Mouse (Mus musculus): ENCODE results near the gene Gpr4.

The Gpr4 gene

GRCm38 (mm10) chr7:19257390-19258022 is 45.2 kb downstream of the Gpr4 start:
- peak; percentile 78 to 82 for DNase-seq (ENCODE audit: low spot score in 2 of 2)

GRCm38 (mm10) chr7:19258336-19258735 is 46.0 kb downstream of the Gpr4 start:
- DNase-seq (ENCODE audit: low spot score in 2 of 2): peak in 1 of 2 experiments; percentile 60

GRCm38 (mm10) chr7:19265147-19265546 is 52.8 kb downstream of the Gpr4 start:
- DNase-seq (ENCODE audit: low spot score in 2 of 2): peak in 1 of 2 experiments; percentile 29

- DNase-seq (ENCODE audit: low spot score in 2 of 2): peak; percentile 23 to 51
Measured at GRCm38 (mm10) chr7:19265928-19266822, 53.8 kb downstream of the Gpr4 start.

GRCm38 (mm10) chr7:19267051-19267450 is 54.7 kb downstream of the Gpr4 start:
- no peak for DNase-seq (ENCODE audit: low spot score in 2 of 2)

- DNase-seq (ENCODE audit: low spot score in 2 of 2): peak in 1 of 2 experiments; percentile 40
Measured at GRCm38 (mm10) chr7:19268993-19269681, 56.8 kb downstream of the Gpr4 start.

- peak; percentile 75 to 84 for DNase-seq (ENCODE audit: low spot score in 2 of 2)
Measured at GRCm38 (mm10) chr7:19269721-19270441, 57.5 kb downstream of the Gpr4 start.

GRCm38 (mm10) chr7:19270509-19271237 is 58.3 kb downstream of the Gpr4 start:
- no peak for DNase-seq (ENCODE audit: low spot score in 2 of 2)

- DNase-seq (ENCODE audit: low spot score in 2 of 2): peak; percentile 90 to 91
Measured at GRCm38 (mm10) chr7:19271238-19272172, 59.2 kb downstream of the Gpr4 start, which contains the start of gene Vasp. Gene Vasp (minus strand): TSS chr7:19271817.

- DNase-seq (ENCODE audit: low spot score in 2 of 2): peak; percentile 63 to 71
Measured at GRCm38 (mm10) chr7:19272173-19272764, 59.9 kb downstream of the Gpr4 start.

Data from heart, adult 9 months (tissue).